Mouse (Mus musculus) kidney, adult 2 months (tissue): ENCODE measurements around the gene Cand2.

Source experiments
- CTCF ChIP-seq: fragments of 200-500 bp; conservative IDR thresholded peaks from 2 replicates; pipeline ENCODE4 v1.5.1; 2011; ENCODE audit warnings: low read depth, mild to moderate bottlenecking, control low read depth, low read length, moderate library complexity, mixed read lengths; ENCODE audit not compliant: insufficient read depth, insufficient read length
- POLR2A ChIP-seq: fragments of 200-500 bp; IDR thresholded peaks from one replicate; pipeline ENCODE4 v1.6.1; 2011; ENCODE audit warnings: low read depth, low read length, control low read depth

GRCm38 (mm10) chr6:115764179-115764578 lies 10.2 kb upstream of the Cand2 start:
- TF ChIP-seq POLR2A (no peak), CTCF (no peak)
